Mouse (Mus musculus) layer of hippocampus, postnatal 14 days (tissue): ENCODE measurements around the gene Zcchc2. TPM values are rescaled to one million over a fixed set of nuclear protein-coding genes. Genes with fewer than 3 reads are reported as not detected.

Experiments used
- DNase-seq, 2 experiments: peaks; one replicate each; pipeline ENCODE4 v3.0.0; 2021 to 2022; ENCODE audit warnings: low spot score in 2 of 2, mixed read lengths in 1 of 2
- long read RNA-seq, 2 experiments: library from polyadenylated mRNA; stranded (forward); transcript quantifications; one replicate each; pipeline ENCODE4 v2.0.0; 2021
- total RNA-seq, 2 experiments: library from RNA; stranded (reverse); gene quantifications; 2 replicates each; pipeline ENCODE4 v1.2.3; 2021

Zcchc2 gene
- total RNA-seq: 10 to 100 TPM; 17.7 to 19.1 TPM
- long read RNA-seq, experiment 1, partial matches to known transcripts: 1 of 6 reads
- long read RNA-seq, experiment 1, other reads (novel, unspliced or antisense): 5 of 6 reads
- long read RNA-seq, experiment 2, full-length matches to known transcripts: 1 of 10 reads
- long read RNA-seq, experiment 2, partial matches to known transcripts: 4 of 10 reads
- long read RNA-seq, experiment 2, other reads (novel, unspliced or antisense): 5 of 10 reads

DNA sequence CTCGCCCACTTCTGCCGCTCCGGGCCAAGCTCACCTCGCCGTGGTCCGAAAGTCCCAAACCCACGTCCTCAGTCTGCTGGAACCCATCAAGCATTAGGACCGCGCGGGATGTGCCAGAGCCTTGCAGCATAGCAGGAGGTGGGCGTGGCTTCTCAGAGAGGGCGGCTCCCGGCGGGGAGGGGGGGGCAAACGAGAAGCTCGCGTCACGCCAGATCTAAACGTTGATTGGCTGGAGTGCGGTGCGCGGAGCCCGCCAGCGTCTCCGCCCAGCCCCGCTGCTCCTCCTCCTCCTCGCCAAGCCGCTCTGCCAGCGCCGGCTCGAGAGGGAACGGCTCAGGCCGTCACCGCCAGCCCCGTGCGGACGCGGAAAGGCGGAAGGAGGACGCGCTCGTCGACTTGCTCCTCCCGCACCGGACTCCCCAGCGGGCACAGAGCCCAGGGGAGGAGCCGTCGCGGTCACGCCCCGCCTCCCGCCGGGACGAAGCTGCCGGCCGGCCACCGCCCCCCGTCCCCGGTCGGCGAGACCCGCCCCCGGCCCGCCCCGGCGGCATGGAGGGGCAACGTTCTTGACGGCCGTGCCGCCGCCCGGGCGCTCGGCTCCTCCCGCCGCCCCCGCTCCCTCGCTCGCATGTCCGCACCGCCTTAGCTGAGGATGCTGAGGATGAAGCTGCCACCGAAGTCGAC lies at the start of gene Zcchc2:
TSS of gene Zcchc2 (plus strand) at position 269 of the 684 bp plus-strand sequence.
- DNase-seq: peak; percentile 98 to 99

DNA sequence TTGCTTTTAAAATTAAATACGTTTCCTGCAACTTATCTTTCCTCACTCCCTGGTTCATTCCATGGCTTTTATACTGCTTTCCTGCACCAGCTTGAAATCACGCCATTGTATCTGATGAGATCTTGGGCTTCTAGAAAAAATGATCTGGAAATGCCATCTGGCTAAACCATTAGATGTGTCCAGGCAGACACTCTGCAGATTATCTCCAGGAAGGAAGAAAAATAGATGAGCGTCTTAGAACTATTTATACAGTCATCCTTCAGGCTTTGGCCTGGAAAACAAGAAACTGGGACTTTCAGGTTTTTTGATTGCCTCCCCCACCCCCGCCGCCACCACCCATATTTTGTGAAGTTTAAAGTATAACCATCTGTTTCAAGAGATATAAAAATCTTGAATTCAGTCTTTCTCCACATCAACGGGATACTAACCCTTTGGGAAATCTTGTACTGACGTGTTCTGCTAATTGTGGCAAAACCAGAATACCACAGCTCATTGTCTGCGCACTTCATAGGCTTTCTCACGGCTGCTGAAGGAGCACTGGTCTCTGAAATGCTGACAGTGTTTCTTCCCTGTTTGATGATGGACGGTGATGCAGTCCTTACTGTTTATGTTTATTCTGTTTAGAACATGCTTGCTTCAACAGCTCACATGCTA lies 45.2 kb upstream of the Zcchc2 start:
- DNase-seq: peak in 1 of 2 experiments; percentile 16

- peak in 1 of 2 experiments; percentile 37 for DNase-seq
Observed at GRCm38 (mm10) chr1:105946581-105947540, 43.3 kb upstream of the Zcchc2 start.

GRCm38 (mm10) chr1:105948352-105948751 lies 41.9 kb upstream of the Zcchc2 start:
- no peak for DNase-seq

DNA sequence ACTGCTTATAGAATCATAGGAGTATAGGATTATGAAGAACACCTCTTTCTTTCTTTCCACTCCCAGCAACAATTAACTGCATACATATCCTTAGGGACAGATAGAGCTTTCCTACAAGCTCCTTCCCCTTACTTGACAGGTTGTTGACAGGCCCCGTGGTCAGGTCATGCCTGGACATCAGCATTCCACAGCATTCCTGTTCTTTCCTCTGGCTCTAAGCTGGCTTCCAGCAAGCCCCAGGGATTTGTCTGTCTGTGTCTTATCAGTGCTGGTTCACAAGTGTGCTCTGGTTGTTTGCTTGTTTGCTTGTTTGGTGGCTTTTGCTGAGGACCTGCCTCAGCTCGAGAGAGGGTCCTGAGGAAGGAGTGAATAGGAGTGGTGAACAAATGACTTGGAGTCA lies 36.6 kb upstream of the Zcchc2 start:
- no peak for DNase-seq

DNA sequence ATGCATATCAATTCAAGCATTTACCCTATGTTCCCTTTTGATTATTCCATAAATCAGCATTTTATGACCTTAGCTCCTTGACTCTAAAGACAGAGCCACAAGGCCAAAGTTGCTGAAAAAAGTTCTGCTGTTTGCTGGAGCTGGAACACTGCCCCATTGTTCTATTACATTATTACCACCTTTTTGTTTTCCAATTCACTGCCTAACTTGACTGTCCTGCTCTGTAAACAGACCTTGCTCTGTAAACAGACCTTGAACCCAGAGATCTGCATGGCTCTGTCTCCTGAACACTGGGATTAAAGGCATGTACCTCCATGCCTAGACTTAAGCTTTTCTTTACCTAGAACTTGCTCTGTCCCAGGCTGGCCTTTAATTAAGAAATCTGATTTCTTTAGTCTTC lies 36.2 kb upstream of the Zcchc2 start:
- DNase-seq: no peak

GRCm38 (mm10) chr1:105956057-105956456 lies 34.1 kb upstream of the Zcchc2 start:
- DNase-seq: no peak

- no peak for DNase-seq
Observed at GRCm38 (mm10) chr1:105961472-105961871, 28.7 kb upstream of the Zcchc2 start.

DNA sequence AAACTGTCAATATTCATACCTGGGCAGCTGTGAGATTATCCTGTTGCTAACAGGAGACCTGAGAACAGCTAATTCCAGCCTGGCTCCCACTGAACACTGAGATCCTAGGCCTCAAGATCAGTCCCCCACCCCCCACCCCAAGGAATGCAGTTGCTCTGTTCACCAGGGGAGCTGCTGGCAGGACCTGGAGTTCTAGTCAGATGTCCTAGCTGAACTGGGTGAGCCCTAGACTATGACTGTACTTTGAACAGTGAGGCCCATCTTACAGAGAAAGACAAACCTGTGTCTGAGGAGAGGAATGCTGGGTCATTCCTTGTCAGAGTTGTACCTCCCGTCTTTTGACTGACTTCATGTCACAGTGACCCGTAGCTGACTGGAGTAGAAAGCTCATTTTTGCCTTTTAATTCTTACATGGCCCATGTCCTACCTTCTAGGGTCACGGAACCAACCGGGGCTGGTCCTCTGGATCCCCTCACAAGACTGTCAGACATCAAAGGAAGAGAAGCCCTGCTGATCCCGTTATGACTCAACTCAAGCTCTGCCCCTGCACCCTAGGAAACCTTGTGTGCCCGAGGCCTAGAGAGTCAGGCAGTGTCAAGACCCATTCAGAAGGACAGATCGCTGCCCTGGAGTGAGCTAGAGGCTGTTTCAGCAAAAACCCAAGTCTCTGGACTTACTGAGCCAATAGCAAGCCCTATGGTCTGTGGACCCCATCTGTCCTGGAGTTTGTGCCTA lies 28.0 kb upstream of the Zcchc2 start:
- no peak for DNase-seq

- no peak for DNase-seq
Observed at GRCm38 (mm10) chr1:105962852-105963251, 27.4 kb upstream of the Zcchc2 start.

DNA sequence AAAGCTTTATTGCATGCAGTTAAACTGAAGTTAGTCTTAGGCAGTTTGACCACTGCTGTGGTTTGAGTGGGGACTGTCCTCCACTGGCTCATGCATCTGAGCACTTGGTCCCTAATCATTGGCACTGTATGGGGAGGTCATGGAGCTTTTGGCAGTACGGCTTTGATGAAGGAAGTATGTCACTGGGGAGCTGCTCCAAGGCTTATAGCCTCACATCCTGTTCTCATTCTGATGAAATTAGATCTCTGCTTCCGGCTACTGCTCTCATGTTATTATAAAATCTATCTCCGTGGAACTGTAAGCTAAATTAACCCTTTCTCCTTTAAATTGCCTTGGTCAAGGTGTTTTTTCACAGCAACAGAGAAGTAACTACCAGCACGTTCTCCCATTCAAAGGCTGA lies 25.7 kb upstream of the Zcchc2 start:
- no peak for DNase-seq

GRCm38 (mm10) chr1:105965189-105965588 lies 25.0 kb upstream of the Zcchc2 start:
- no peak for DNase-seq

- DNase-seq: no peak
Observed at GRCm38 (mm10) chr1:105971490-105972170, 18.6 kb upstream of the Zcchc2 start.

DNA sequence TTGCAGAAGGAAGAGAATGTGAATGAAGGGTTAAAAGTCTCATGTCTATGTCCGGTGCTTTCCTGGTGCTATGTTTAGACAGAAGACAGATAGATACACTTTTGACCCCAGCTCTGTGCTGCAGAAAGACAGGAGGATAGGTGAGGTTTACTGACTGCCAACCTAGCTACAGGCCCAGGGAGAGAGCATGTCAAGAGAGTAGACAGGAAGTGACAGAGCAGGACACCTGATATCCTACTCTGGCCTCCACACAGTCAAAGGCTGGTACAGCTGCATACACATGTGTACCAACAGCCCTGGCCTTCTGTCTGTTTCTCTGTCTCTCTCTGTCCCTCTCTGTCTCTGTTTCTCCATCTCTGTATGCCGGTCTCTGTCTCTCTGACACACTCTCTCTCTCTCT lies 16.2 kb upstream of the Zcchc2 start:
- no peak for DNase-seq

DNA sequence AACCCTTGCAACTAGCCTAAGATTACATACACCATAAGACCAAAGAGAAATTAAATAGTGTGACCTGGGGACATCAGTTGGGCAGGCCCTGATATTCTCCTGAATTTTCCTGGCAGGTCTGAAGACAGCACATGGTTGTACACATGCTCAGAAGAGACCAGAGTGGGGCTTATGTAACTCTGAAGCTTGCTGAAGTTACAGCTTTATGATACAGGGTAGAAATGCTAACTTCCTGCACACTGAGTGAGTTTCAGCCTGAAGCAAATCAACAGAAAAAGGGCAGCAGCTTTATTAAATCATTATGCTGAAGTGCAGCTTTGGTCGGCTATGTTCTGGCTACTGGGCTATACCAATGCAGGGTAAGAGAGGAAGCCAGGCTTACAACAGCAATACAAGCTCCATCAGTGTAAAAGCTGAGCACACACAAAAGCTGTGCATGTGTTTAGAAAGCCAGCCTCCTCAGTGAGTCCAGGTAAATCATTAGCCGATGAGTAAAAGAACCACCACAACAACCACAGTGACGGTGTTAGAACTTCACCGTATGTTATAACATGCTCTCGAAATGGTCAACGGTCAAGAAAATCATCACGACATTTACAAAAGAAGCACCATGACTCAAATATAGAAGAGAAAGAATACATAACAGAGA lies 12.6 kb upstream of the Zcchc2 start:
- no peak for DNase-seq

GRCm38 (mm10) chr1:105980849-105981610 lies 9.2 kb upstream of the Zcchc2 start:
- no peak for DNase-seq

DNA sequence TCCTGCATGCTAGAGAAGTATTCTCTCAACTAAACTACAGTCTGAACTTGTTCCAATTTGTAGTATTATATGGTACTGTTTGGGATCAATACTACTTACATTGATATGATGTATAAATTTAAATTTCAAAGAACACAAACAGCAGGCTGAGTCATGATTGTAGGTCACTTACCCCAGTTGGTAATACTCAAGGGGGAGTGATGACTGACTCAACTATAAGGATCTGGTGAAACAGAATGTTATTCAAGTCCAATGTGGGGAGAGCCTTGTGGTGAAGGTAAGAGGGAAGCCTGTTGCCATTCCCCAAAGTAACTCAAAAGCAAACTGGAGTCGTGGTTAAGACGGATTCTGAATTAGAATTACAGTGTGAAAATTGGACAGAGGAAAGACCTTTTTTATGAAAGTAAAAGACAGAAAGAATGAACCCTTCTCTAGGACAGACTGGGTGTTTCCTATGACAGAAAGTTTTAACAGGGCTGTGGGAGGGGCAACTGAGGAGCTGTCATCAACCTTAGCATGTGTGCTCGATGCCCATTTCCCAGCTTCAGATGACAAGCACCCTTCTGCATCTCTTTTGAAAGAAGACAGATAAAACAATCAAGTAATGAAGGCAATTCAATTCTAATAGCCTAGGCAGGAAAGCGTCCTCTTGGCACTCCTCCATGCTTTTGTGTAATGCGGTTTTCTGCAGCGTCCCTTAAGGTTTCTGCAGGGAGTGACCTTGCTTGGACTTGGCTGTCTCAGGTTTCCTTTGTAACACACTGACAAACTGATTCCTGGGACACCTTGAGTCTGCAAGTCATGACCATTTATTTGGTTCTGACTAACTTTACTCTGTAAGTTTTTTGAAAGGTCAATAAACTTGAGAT lies 7.5 kb upstream of the Zcchc2 start:
- DNase-seq: no peak

- no peak for DNase-seq
Observed at GRCm38 (mm10) chr1:105984172-105984571, 6.0 kb upstream of the Zcchc2 start.
